Mouse (Mus musculus) kidney, embryonic 16.5 days (tissue): ENCODE data around the gene Ubl3. TPM values are rescaled to one million over a fixed set of nuclear protein-coding genes. Genes with fewer than 3 reads are reported as not detected.

Source experiments
- ATAC-seq: fragments of 200-750 bp; cut with Nextera tagmentation; 2 replicates; pipeline ENCODE4 v1.8.0; 2017; ENCODE audit warnings: moderate TSS enrichment; ENCODE audit not compliant: low FRiP score, low TSS enrichment
- H3K27ac ChIP-seq: fragments of 300-500 bp; sonication (generic); 2 replicates; pipeline ENCODE4 v1.5.1; 2014; ENCODE audit warnings: low read length
- H3K27me3 ChIP-seq: fragments of 300-500 bp; sonication (generic); 2 replicates; pipeline ENCODE4 v1.6.1; 2014; ENCODE audit warnings: low read length, control low read depth, mixed read lengths; ENCODE audit not compliant: insufficient read depth
- H3K36me3 ChIP-seq: fragments of 300-500 bp; sonication (generic); 2 replicates; pipeline ENCODE4 v1.6.1; 2014; ENCODE audit warnings: low read length, control low read depth, mixed read lengths; ENCODE audit not compliant: insufficient read depth
- H3K4me1 ChIP-seq: fragments of 300-500 bp; sonication (generic); 2 replicates; pipeline ENCODE4 v1.6.1; 2014; ENCODE audit warnings: low read length, control low read depth, mixed read lengths; ENCODE audit not compliant: insufficient read depth
- H3K4me2 ChIP-seq: fragments of 300-500 bp; sonication (generic); replicated peaks from 2 replicates; pipeline ENCODE4 v1.6.1; 2014; ENCODE audit warnings: low read depth, low read length
- H3K4me3 ChIP-seq: fragments of 300-500 bp; sonication (generic); 2 replicates; pipeline ENCODE4 v1.5.1; 2014; ENCODE audit warnings: mild to moderate bottlenecking, low read length
- H3K9ac ChIP-seq: fragments of 300-500 bp; sonication (generic); replicated peaks from 2 replicates; pipeline ENCODE4 v1.6.1; 2014; ENCODE audit warnings: low read length
- H3K9me3 ChIP-seq: fragments of 300-500 bp; sonication (generic); 2 replicates; pipeline ENCODE4 v1.6.1; 2016; ENCODE audit warnings: low read length, control low read depth
- WGBS: fragments of 180-500 bp; shearing (Covaris S2); extraction: QIAGEN DNeasy Blood & Tissue Kit; methylation state at CpG from one replicate; pipeline ENCODE4 v1.1.7; 2014; 5-methylcytosine and 5-hydroxymethylcytosine counted together
- polyA plus RNA-seq: library from polyadenylated mRNA; unstranded; fragments of >200 nt; fragmentation: Nextera tagmentation; extraction: Ambion mirVana; gene quantifications from 2 replicates; pipeline ENCODE4 v1.2.1, GENCODE M21; 2015

Ubl3 gene
- polyA plus RNA-seq, 1 experiment from 2014 or later = 76.4 TPM

DNA sequence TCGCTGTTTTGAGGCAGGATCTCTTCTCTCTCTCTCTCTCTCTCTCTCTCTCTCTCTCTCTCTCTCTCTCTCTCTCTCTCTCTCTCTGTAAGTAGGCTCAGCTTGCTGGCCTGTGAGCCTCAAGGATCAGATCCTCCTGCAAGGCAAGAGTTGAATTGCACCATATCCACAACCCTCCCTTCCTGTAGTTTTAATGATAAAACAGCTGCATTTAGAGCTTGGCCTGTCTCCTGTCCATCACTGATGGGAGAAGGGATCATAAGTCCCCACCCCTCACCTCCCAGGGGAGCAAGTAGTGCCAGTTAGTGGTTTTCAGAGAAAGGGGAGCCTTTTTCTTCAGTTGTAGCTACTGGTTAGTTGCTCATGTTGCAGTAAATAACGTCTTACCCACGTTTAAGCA lies 11.5 kb upstream of the Ubl3 start:
- Histone ChIP-seq H3K4me1 (no peaks in the 10 kb centered on the region), H3K27ac (no peak overlapping the region), H3K27me3 (no peaks in the 10 kb centered on the region), H3K9ac (no peak overlapping the region), H3K4me3 (no peak overlapping the region), H3K4me2 (no peak overlapping the region), H3K36me3 (no peaks in the 10 kb centered on the region), H3K9me3 (peaks cover 7% of the 10 kb centered on the region; the same call in 1 of the 2 replicates)
- 91% methylated on average over 3 of the region's 3 CpGs for WGBS
- no peak for ATAC-seq

DNA sequence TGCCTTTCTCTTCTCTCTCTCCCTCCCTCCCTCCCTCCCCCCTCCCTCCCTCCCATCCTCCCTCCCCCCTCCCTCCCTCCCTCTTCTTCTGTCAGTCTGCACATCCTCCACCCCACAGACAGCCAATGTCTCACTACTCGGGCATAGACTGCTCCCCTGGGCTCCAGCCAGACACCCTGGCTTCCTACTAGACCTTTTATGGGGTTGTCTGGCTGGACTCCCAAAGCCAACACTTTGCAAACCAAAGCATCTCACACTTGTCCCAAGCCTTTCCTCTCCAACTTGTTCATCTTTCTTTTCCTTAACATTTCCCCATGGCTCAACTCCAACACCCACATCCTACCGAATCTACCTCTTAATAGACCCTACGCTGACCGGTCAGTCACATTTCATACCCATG lies 10.7 kb upstream of the Ubl3 start:
- H3K27me3 ChIP-seq = no peaks in the 10 kb centered on the region
- H3K4me2 ChIP-seq = no peak overlapping the region
- 84% methylated on average over 3 of the region's 4 CpGs for WGBS
- H3K9ac ChIP-seq = no peak overlapping the region
- H3K9me3 ChIP-seq = peaks cover 7% of the 10 kb centered on the region; the same call in 1 of the 2 replicates
- H3K4me1 ChIP-seq = no peaks in the 10 kb centered on the region
- no peaks in the 10 kb centered on the region for H3K36me3 ChIP-seq
- H3K4me3 ChIP-seq = no peak overlapping the region
- H3K27ac ChIP-seq = no peak overlapping the region
- ATAC-seq = no peak

DNA sequence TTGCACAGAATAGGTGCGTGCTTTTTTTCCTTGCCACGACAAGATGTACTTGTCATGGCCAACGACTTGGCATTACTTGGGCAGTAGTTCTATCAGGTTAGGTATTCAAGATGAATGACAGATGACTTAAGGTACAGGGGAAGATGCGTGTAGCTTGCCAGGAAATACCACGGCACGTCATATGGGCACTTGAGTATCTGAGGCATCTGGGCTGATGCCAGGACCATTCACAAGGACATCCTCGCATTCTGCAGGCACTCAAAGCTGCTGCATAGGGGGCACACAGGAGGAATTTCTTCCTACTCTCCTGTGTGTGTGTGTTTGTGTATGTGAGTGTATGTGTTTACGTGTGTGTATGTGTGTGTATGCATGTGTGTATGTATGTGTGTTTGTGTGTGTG lies 9.6 kb upstream of the Ubl3 start:
- Histone ChIP-seq H3K4me3 (no peak overlapping the region), H3K4me2 (no peak overlapping the region), H3K27ac (no peak overlapping the region), H3K4me1 (no peaks in the 10 kb centered on the region), H3K27me3 (no peaks in the 10 kb centered on the region), H3K9me3 (no peaks in the 10 kb centered on the region), H3K36me3 (no peaks in the 10 kb centered on the region), H3K9ac (no peak overlapping the region)
- no peak for ATAC-seq
- WGBS = 87% methylated on average over 8 of the region's 8 CpGs

DNA sequence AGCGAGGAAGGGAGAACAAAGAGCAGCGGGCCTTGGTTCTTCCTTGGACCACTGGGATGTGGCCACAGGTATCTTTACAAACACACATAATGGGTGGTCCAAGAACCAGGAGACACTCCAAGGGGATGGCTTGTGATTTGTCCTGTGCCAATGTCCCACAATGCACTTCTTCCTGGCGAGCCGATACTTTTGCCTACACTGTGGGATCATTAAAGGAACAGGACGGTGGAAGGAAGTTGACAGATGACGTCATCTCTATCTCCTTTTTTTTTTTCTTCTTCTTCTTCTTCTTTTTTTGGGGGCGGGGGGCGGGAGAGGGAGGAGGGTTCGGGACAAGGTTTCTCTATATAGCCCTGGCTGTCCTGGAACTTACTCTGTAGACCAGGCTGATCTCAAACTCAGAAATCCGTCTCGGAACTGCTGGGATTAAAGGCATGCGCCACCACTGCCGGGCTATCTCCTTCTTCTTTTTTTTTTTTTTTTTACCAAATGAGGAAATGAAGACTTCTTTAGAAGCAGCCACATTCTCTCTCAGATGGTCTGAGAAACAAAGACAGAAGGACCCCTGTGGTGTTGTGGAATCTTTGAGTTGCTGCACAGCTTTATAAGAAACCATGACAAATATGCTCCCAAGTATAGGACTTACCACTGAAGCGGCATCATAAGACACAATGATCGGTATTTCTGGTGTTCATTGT lies 6.8 kb upstream of the Ubl3 start:
- no peaks in the 10 kb centered on the region for H3K4me1 ChIP-seq
- no peaks in the 10 kb centered on the region for H3K9me3 ChIP-seq
- no peak overlapping the region for H3K4me3 ChIP-seq
- no peaks in the 10 kb centered on the region for H3K36me3 ChIP-seq
- H3K4me2 ChIP-seq = no peak overlapping the region
- ATAC-seq = no peak
- H3K27ac ChIP-seq = no peak overlapping the region
- WGBS = 84% methylated on average over 15 of the region's 15 CpGs
- no peaks in the 10 kb centered on the region for H3K27me3 ChIP-seq
- no peak overlapping the region for H3K9ac ChIP-seq

DNA sequence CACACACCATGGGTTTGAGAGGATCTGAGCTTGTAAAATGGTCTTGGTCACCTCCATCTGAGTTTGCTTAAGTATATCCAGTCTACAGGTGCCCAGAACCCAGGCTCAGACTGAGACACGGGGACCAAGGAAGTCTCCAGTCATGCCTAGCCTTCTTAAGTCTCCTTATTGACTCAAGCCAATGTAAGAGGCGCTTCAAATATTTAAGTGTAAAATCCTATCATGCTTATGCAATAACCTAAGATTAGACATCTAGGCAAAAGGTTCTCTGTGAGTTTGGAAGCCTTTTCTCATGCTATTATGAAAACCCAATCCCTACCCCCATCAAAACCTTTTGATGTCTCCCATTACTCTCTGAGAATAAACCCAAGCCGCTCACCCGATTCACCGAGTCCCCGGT lies 5.9 kb upstream of the Ubl3 start:
- WGBS = 90% methylated on average over 6 of the region's 6 CpGs

DNA sequence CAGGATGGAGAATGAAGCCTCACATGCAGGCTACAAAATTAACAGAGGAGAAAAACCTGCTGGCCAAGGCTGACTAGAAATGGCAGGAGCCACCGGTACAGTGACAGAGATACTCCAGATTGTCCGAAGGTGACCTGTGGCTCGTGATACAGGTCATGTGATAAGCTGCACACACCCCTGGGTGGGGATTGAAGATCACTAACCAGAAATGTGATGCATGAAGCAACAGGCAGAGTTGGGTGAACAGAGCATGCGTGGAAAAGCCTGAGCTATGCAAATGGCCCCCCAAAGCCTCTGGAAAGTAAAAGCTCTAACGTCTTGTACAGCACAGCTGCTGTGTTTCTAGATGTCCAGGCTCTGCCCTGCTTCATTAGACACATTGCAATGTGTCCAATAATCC lies 3.9 kb upstream of the Ubl3 start:
- Histone ChIP-seq H3K27ac (no peak overlapping the region), H3K4me3 (no peak overlapping the region), H3K9me3 (no peaks in the 10 kb centered on the region), H3K4me1 (no peaks in the 10 kb centered on the region), H3K36me3 (no peaks in the 10 kb centered on the region), H3K9ac (no peak overlapping the region), H3K4me2 (no peak overlapping the region), H3K27me3 (peaks cover 3% of the 10 kb centered on the region; the same call in 1 of the 2 replicates)
- ATAC-seq = no peak
- 62% methylated on average over 5 of the region's 5 CpGs for WGBS

More for the DNA sequence above, 5.9 kb upstream of the Ubl3 start:
- Histone ChIP-seq H3K9ac (no peak overlapping the region), H3K4me3 (no peak overlapping the region), H3K4me1 (no peaks in the 10 kb centered on the region), H3K36me3 (no peaks in the 10 kb centered on the region), H3K27me3 (peaks cover 2% of the 10 kb centered on the region; the same call in 1 of the 2 replicates), H3K27ac (no peak overlapping the region), H3K9me3 (no peaks in the 10 kb centered on the region), H3K4me2 (no peak overlapping the region)
- no peak for ATAC-seq

DNA sequence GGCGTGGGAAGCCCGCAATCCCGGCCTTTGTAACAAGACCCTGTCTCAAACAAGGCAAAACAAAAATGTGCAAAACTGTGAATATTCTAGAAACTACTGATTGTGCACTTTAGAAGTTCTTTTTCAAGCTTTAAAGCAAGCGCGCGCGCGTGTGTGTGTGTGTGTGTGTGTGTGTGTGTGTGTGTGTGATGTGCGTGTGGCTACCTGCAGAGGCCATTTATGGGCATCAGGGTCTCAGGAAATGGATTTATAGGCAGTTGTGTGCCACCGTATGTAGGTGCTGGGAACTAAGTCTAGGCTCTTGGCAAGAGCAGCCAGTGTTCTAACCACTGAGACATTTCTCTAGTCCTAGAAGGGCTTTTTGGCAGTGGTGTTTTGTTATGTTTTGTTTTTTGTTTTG lies 2.6 kb upstream of the Ubl3 start:
- Histone ChIP-seq H3K9ac (no peak overlapping the region), H3K4me1 (peaks cover 5% of the 10 kb centered on the region; the same call in 1 of the 2 replicates), H3K4me2 (no peak overlapping the region), H3K36me3 (no peaks in the 10 kb centered on the region), H3K4me3 (no peak overlapping the region), H3K27ac (no peak overlapping the region), H3K9me3 (no peaks in the 10 kb centered on the region), H3K27me3 (peaks cover 3% of the 10 kb centered on the region; the same call in 1 of the 2 replicates)
- no peak for ATAC-seq
- 80% methylated on average over 10 of the region's 10 CpGs for WGBS

DNA sequence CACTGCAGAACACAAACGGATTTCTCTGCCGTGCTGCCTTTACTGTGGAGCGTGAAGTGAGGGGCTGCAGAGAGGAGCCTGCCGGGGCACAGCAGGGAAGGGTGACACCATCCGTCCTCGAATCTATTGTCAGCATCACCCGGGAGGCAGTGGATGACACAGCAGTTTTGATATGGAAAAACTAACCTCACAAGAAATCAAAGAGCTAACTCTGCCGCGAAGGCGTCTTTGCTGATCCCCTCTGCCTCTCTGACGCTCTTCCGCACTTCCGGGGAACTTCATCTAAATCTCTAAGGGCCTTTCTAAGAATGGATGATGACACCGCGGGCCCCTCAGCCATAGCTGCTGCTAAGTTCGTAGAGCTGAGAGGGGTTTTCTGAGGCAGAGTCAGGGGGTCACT lies 2.1 kb upstream of the Ubl3 start:
- Histone ChIP-seq H3K36me3 (no peaks in the 10 kb centered on the region), H3K4me1 (peaks cover 6% of the 10 kb centered on the region; the same call in 1 of the 2 replicates), H3K27ac (no peak overlapping the region), H3K9me3 (no peaks in the 10 kb centered on the region), H3K9ac (peak overlapping the region; percentile 35; the same call in 1 of the 2 replicates), H3K27me3 (peaks cover 3% of the 10 kb centered on the region; the same call in 1 of the 2 replicates), H3K4me2 (peak overlapping the region; percentile 41), H3K4me3 (peak overlapping the region; percentile 14)
- WGBS = 7% methylated on average over 16 of the region's 16 CpGs
- ATAC-seq = no peak

DNA sequence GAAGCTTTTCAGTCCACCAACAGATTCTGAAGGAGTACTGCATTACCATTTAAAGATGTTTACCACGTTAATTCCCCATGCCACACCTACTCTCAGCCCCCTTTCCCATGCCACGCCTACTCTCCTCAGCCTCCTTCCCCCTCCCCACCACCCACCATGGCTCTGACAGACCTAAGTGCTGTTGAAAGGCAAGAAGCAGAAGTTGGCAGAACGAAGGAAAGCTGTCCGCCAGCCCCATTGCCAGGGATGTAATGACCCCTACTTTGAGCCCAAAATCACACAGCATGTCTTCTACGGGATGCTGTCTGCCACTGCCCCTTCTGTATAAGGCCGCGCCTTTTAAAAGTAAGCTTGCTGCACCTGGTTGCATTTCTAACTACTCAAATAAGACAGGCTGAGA lies 1.7 kb upstream of the Ubl3 start:
- H3K4me3 ChIP-seq = no peak overlapping the region
- peak overlapping the region; percentile 41 for H3K4me2 ChIP-seq
- WGBS = 28% methylated on average over 7 of the region's 7 CpGs
- peaks cover 3% of the 10 kb centered on the region; the same call in 1 of the 2 replicates for H3K27me3 ChIP-seq
- peak overlapping the region; percentile 35; the same call in 1 of the 2 replicates for H3K9ac ChIP-seq
- H3K36me3 ChIP-seq = no peaks in the 10 kb centered on the region
- no peak for ATAC-seq
- H3K27ac ChIP-seq = no peak overlapping the region
- no peaks in the 10 kb centered on the region for H3K9me3 ChIP-seq
- peaks cover 6% of the 10 kb centered on the region; the same call in 1 of the 2 replicates for H3K4me1 ChIP-seq

DNA sequence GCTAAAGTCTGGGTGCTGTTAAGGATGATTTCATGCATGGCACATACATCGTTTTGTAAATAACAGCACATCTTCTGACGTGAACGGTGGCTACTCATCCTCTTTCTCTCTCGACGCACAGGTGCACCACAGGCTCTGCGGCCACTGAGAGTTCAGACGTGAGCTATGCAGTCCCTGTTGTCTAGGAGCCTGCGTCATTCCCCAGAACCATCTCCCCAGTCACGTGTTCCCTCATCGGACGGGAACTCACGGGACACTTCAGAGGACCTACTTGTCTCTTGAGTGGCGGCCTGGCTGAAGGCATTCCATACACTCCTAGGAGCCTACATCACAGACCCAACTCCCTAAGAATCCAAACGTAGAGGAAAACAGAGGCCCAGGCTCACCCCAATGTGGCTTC lies 1.1 kb upstream of the Ubl3 start:
- H3K27ac ChIP-seq = no peak overlapping the region
- no peaks in the 10 kb centered on the region for H3K9me3 ChIP-seq
- WGBS = 45% methylated on average over 14 of the region's 14 CpGs
- no peaks in the 10 kb centered on the region for H3K36me3 ChIP-seq
- ATAC-seq = no peak
- peaks cover 8% of the 10 kb centered on the region for H3K4me1 ChIP-seq
- H3K27me3 ChIP-seq = peaks cover 3% of the 10 kb centered on the region; the same call in 1 of the 2 replicates
- H3K4me2 ChIP-seq = no peak overlapping the region
- no peak overlapping the region for H3K9ac ChIP-seq
- H3K4me3 ChIP-seq = no peak overlapping the region
